Mouse (Mus musculus) C2C12 (cell line): ENCODE measurements around the gene Elmo2. TPM values are rescaled to one million over a fixed set of nuclear protein-coding genes. Genes with fewer than 3 reads are reported as not detected.
A peak's percentile ranks its signal among the peaks of the same experiment; 100 is the strongest.

ENCODE experiments used
- H3K27me3 ChIP-seq: one replicate; pipeline ENCODE4 v1.6.1; 2011; ENCODE audit not compliant: control insufficient read depth, insufficient read depth, insufficient read length
- H3K36me3 ChIP-seq: one replicate; pipeline ENCODE4 v1.6.1; 2011; ENCODE audit not compliant: control insufficient read depth, insufficient read depth
- H3K4me3 ChIP-seq: one replicate; pipeline ENCODE4 v1.5.1; 2011; ENCODE audit warnings: mild to moderate bottlenecking, control low read depth; ENCODE audit not compliant: poor library complexity, insufficient read depth, severe bottlenecking
- H3K79me2 ChIP-seq: one replicate; pipeline ENCODE4 v1.6.1; 2011; ENCODE audit not compliant: control insufficient read depth, insufficient read depth
- H3K79me3 ChIP-seq: one replicate; pipeline ENCODE4 v1.6.1; 2011; ENCODE audit warnings: low read depth, control low read depth
- H3ac ChIP-seq: one replicate; pipeline ENCODE3; 2011; ENCODE audit warnings: low read depth; ENCODE audit not compliant: control insufficient read depth, insufficient read length
- CEBPB ChIP-seq: IDR thresholded peaks from one replicate; pipeline ENCODE4 v1.6.1; 2011; ENCODE audit warnings: low read depth, mild to moderate bottlenecking, control low read depth, moderate library complexity
- CTCF ChIP-seq: IDR thresholded peaks from one replicate; pipeline ENCODE4 v1.5.1; 2011; ENCODE audit not compliant: control insufficient read depth, insufficient read depth, insufficient read length
- FOSL1 ChIP-seq: IDR thresholded peaks from one replicate; pipeline ENCODE4 v1.8.0; 2011; ENCODE audit warnings: mild to moderate bottlenecking, low read length; ENCODE audit not compliant: poor library complexity, insufficient read depth, severe bottlenecking
- MAX ChIP-seq: IDR thresholded peaks from one replicate; pipeline ENCODE4 v1.6.1; 2011; ENCODE audit warnings: mild to moderate bottlenecking, control low read depth
- MYOD1 ChIP-seq: IDR thresholded peaks from one replicate; pipeline ENCODE4 v1.6.1; 2011; ENCODE audit warnings: low read depth; ENCODE audit not compliant: control insufficient read depth, insufficient read length
- MYOG ChIP-seq: IDR thresholded peaks from one replicate; pipeline ENCODE4 v1.6.1; 2011; ENCODE audit not compliant: control insufficient read depth, insufficient read length; ENCODE audit errors: extremely low read depth
- USF1 ChIP-seq: IDR thresholded peaks from one replicate; pipeline ENCODE4 v1.6.1; 2011; ENCODE audit warnings: low read depth, mild to moderate bottlenecking, control low read depth, moderate library complexity
- long read RNA-seq, 2 experiments: library from polyadenylated mRNA; unstranded; transcript quantifications; one replicate each; pipeline ENCODE4 v2.0.0; 2019 to 2020
- polyA plus RNA-seq: library from polyadenylated mRNA; unstranded; fragments of >200 nt; fragmentation: generic; extraction: Trizol; gene quantifications from one replicate; pipeline ENCODE4 v1.2.1, GENCODE M21; 2012; ENCODE audit warnings: missing spikeins

Elmo2 gene
- 26.4 TPM for polyA plus RNA-seq
- long read RNA-seq, experiment 1, transcript Elmo2-203 (21 exons, 3,466 nt) = major isoform, 13 of 25 reads
- long read RNA-seq, experiment 1, partial matches to known transcripts = 4 of 25 reads
- long read RNA-seq, experiment 1, other reads (novel, unspliced or antisense) = 8 of 25 reads
- long read RNA-seq, experiment 2, transcript Elmo2-203 (21 exons, 3,466 nt) = major isoform, 176 of 233 reads
- long read RNA-seq, experiment 2, partial matches to known transcripts = 14 of 233 reads
- long read RNA-seq, experiment 2, other reads (novel, unspliced or antisense) = 42 of 233 reads

DNA sequence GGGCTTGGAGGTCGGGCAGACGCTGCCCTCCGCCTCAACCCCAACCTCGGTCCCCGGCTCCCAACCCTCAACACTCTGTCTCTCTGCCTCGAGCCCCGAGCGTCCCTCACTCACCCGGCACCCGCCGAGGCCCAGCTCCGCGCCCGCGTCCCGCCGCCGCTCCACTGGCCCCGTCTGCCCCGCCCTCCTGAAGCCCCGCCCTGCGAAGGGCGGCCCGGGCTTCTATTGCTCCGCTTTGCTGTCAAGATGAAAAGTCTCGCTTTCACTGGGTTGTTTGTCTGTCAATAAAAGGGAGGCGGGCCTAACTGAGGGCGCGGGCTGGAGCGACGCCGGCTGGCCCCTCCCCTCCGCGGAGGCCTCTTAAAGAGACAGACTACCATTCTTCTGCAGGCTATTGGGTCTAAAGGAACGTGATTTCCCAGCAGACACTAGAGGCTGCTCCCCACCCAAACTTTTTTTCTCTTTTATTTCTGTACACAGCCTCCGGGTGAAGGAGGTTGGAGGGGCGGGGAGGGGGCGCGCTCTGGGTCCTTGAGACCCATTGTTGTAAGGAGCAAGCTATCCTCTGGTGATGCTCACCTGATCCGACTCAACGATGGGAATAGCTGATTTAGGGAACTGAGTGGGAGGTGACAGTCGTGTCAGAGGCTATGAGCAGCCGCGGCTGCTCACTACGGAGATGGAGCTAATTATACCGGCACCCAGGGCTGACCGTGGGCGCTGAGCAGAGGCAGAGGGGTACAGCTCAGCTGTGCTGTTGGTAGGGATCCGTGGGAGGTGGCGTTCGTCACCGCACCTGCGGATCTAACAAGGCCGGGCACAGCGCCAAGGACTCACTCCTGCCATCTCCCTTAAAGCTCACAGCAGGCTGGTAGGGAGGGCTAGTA, at the start of gene Elmo2:
Gene Elmo2 (minus strand): TSS at position 176 of the 887 bp plus-strand sequence.
- no peak for TF ChIP-seq CEBPB
- TF ChIP-seq MAX = no peak
- no peak for TF ChIP-seq FOSL1
- peaks cover 3% of the 10 kb centered on the region for H3K27me3 ChIP-seq
- peaks cover 32% of the 10 kb centered on the region for H3K79me3 ChIP-seq
- peaks cover 14% of the 10 kb centered on the region for H3K36me3 ChIP-seq
- peak within 1 kb of the TSS; percentile 99 for H3ac ChIP-seq
- peaks cover 47% of the 10 kb centered on the region for H3K79me2 ChIP-seq
- peak within 1 kb of the TSS; percentile 85 for H3K4me3 ChIP-seq

- no peak overlapping the region for H3K4me3 ChIP-seq
- H3K36me3 ChIP-seq = peaks cover 19% of the 10 kb centered on the region
- no peaks in the 10 kb centered on the region for H3K79me3 ChIP-seq
- no peak overlapping the region for H3ac ChIP-seq
- TF ChIP-seq CTCF = no peak
- TF ChIP-seq MYOD1 = no peak
- no peak for TF ChIP-seq FOSL1
- no peak for TF ChIP-seq MAX
- TF ChIP-seq CEBPB = no peak
- no peak for TF ChIP-seq USF1
- TF ChIP-seq MYOG = no peak
- no peaks in the 10 kb centered on the region for H3K27me3 ChIP-seq
- H3K79me2 ChIP-seq = no peaks in the 10 kb centered on the region
Measured at GRCm38 (mm10) chr2:165376001-165376400, 49.7 kb upstream of the Elmo2 start.

DNA sequence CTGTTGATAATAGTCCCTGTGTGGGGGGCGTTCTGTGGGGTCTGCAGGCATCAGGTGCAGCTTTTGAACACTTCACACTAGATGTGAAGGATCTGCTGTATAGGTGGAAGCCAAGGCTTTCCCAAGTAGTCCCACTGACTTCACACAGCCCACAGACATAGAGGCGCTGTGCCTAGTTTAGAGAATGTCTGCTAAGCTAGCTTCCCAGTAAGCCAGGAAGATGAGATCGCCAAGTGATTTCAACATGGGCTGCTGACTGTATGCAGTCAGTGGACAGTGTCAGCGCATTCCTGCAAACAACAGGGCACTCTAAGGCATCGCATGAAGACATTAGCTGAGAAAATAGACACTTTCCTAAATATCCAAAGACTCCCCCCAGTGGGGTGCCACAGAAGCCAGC, 49.2 kb upstream of the Elmo2 start:
- TF ChIP-seq FOSL1 (no peak), MYOG (no peak), CEBPB (no peak), USF1 (no peak), MAX (no peak), MYOD1 (no peak), CTCF (no peak)
- Histone ChIP-seq H3K79me2 (no peaks in the 10 kb centered on the region), H3K27me3 (no peaks in the 10 kb centered on the region), H3K79me3 (no peaks in the 10 kb centered on the region), H3K4me3 (no peak overlapping the region), H3ac (no peak overlapping the region), H3K36me3 (peaks cover 14% of the 10 kb centered on the region)

DNA sequence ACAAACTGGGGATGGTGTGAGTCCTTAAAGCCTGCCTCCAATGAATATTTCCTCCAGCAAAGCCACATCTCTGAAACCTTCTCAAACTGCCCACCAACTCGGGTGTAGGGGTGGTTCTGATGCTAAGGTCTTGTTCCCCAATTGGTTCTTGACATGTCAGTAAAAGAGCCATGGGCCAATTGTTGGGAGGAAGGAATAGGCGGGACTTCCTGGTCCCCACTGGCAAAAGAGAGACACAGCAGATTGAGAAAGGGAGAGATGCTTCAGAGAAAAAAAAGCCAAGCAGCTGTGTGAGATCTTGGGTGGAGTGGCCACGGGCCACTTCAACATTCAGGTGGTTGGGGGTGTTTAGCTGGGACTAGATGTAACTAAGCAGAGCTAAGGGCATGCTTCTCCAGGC, 44.8 kb upstream of the Elmo2 start:
- Histone ChIP-seq H3K79me2 (no peaks in the 10 kb centered on the region), H3K27me3 (peaks cover 8% of the 10 kb centered on the region), H3K79me3 (no peaks in the 10 kb centered on the region), H3K4me3 (no peak overlapping the region), H3ac (no peak overlapping the region), H3K36me3 (no peaks in the 10 kb centered on the region)
- no peak for TF ChIP-seq USF1
- no peak for TF ChIP-seq CEBPB
- TF ChIP-seq MAX = no peak
- TF ChIP-seq MYOG = no peak
- TF ChIP-seq CTCF = no peak
- TF ChIP-seq FOSL1 = no peak
- no peak for TF ChIP-seq MYOD1

GRCm38 (mm10) chr2:165370348-165370747, 44.1 kb upstream of the Elmo2 start:
- no peaks in the 10 kb centered on the region for H3K79me3 ChIP-seq
- TF ChIP-seq CTCF (no peak), USF1 (no peak), FOSL1 (no peak), MAX (no peak), MYOG (no peak), CEBPB (no peak), MYOD1 (no peak)
- peaks cover 8% of the 10 kb centered on the region for H3K27me3 ChIP-seq
- no peaks in the 10 kb centered on the region for H3K36me3 ChIP-seq
- H3K4me3 ChIP-seq = no peak overlapping the region
- no peaks in the 10 kb centered on the region for H3K79me2 ChIP-seq
- no peak overlapping the region for H3ac ChIP-seq
